Mouse (Mus musculus): Measurements from ENCODE around the gene Acadm. TPM values are rescaled to one million over a fixed set of nuclear protein-coding genes. Genes with fewer than 3 reads are reported as not detected.

Gene Acadm
- total and polyA plus RNA-seq, 3 experiments: 78.5 to 224 (median 199) TPM

- TF ChIP-seq MAZ (IDR thresholded peaks at IDR 0.05; ENCODE audit: low read depth, low read length): peak; percentile 68; the same call in 1 of the 2 replicates
- peak; percentile 25; the same call in 1 of the 2 replicates for TF ChIP-seq JUN (IDR thresholded peaks at IDR 0.05; ENCODE audit: insufficient read depth, low read depth, low read length)
- no peak for TF ChIP-seq CHD1 (IDR thresholded peaks at IDR 0.05; ENCODE audit: low read depth, low read length)
- no peak for TF ChIP-seq ELF1 (IDR thresholded peaks at IDR 0.05; ENCODE audit: low read depth, low read length)
- TF ChIP-seq IRF4 (IDR thresholded peaks at IDR 0.05; ENCODE audit: low read depth, low read length): no peak; the same call in 1 of the 2 replicates
- no peak for TF ChIP-seq RAD21 (IDR thresholded peaks at IDR 0.05; ENCODE audit: low read depth, low read length)
- TF ChIP-seq RCOR1 (conservative IDR thresholded peaks at IDR 0.05; ENCODE audit: low read depth, low read length): no peak
- TF ChIP-seq NRF1 (IDR thresholded peaks at IDR 0.05; ENCODE audit: low read depth, low read length): no peak
- TF ChIP-seq HCFC1 (IDR thresholded peaks at IDR 0.05; ENCODE audit: low read depth, low read length): no peak
- peak; percentile 76; the same call in 1 of the 2 replicates for TF ChIP-seq TCF12 (IDR thresholded peaks at IDR 0.05; ENCODE audit: low read depth, low read length)
- TF ChIP-seq KAT2A (IDR thresholded peaks at IDR 0.05; ENCODE audit: insufficient replicate concordance, low read length): no peak
- peak; percentile 12; the same call in 1 of the 2 replicates for TF ChIP-seq MAX (IDR thresholded peaks at IDR 0.05; ENCODE audit: low read length)
- 0 out of 2 replicates have a peak, but pooled peaks have one; percentile 23 for TF ChIP-seq ZMIZ1 (IDR thresholded peaks at IDR 0.05; ENCODE audit: low read depth, low read length)
- no peak for TF ChIP-seq ZKSCAN1 (IDR thresholded peaks at IDR 0.05; ENCODE audit: borderline replicate concordance, low read depth, low read length)
- peak; percentile 92 for TF ChIP-seq EP300 (IDR thresholded peaks at IDR 0.05; ENCODE audit: low read length)
- TF ChIP-seq CTCF (conservative IDR thresholded peaks at IDR 0.05 in 1 of 2, IDR thresholded peaks at IDR 0.05 in 1 of 2; ENCODE audit: low read depth in 2 of 2, low read length in 2 of 2): no peak
- no peak for TF ChIP-seq ZNF384 (IDR thresholded peaks at IDR 0.05; ENCODE audit: low read depth, low read length)
- peak; percentile 90 for TF ChIP-seq MEF2A (IDR thresholded peaks at IDR 0.05; ENCODE audit: borderline replicate concordance, low read depth, low read length)
- TF ChIP-seq JUND (conservative IDR thresholded peaks at IDR 0.05; ENCODE audit: low read depth, low read length): no peak
- no peak for TF ChIP-seq USF1 (IDR thresholded peaks at IDR 0.05; ENCODE audit: low read depth, low read length)
Observed at GRCm38 (mm10) chr3:153957916-153958315, 13.5 kb upstream of the Acadm start (continued).

GRCm38 (mm10) chr3:153948176-153948575 is 3.7 kb upstream of the Acadm start:
- Histone ChIP-seq H3K4me3 (replicated peaks in 1 of 3; ENCODE audit: low read depth in 2 of 3, low read length in 2 of 3, poor library complexity in 1 of 3) (no peak overlapping the region), H3K9me3 (replicated peaks; ENCODE audit: low read length) (peaks cover 2% of the 10 kb centered on the region), H3K79me2 (replicated peaks; ENCODE audit: control insufficient read depth, extremely low read depth, insufficient read depth, poor library complexity, severe bottlenecking) (peaks cover 1% of the 10 kb centered on the region; the same call in 1 of the 2 replicates), H3K27ac (ENCODE audit: insufficient read depth, low read depth) (no peak overlapping the region), H3K9ac (ENCODE audit: insufficient read depth, low read depth) (no peak overlapping the region), H3K4me2 (ENCODE audit: insufficient read depth, low read depth, poor library complexity, severe bottlenecking) (no peak overlapping the region), H3K36me3 (replicated peaks in 1 of 2; ENCODE audit: control insufficient read depth in 1 of 2, insufficient read depth in 1 of 2, low read length in 1 of 2) (no peaks in the 10 kb centered on the region), H3K27me3 (replicated peaks) (peaks cover 1% of the 10 kb centered on the region), H3K4me1 (ENCODE audit: control insufficient read depth in 1 of 2, insufficient read depth in 2 of 2) (peaks cover 3 to 23% of the 10 kb centered on the region in 2 experiments; a peak in 2 of 4 replicates)
- in situ Hi-C loops (cut with MboI; ENCODE audit: low pct_ligation_motif_present, low pct_unique_long_range_greater_than_20kb, low sequenced_read_pairs) (no loop called here), dilution Hi-C loops (cut with MboI; ENCODE audit: extremely low pct_ligation_motif_present, extremely low pct_unique_long_range_greater_than_20kb, low sequenced_read_pairs) (no loop called here)
- DNase-seq (ENCODE audit: extremely low read depth): no peak
- peak; percentile 61 for TF ChIP-seq BHLHE40 (IDR thresholded peaks at IDR 0.05; ENCODE audit: low read depth, low read length)
- no peak for TF ChIP-seq MXI1 (IDR thresholded peaks at IDR 0.05; ENCODE audit: low read depth, low read length)
